9 mouse cellular contexts compared by ENCODE assay signal in genomic region chr7:24564607-24565265, GRCm38 (mm10). TPM values are rescaled to one million over a fixed set of nuclear protein-coding genes. Genes with fewer than 3 reads are reported as not detected.
A peak's percentile ranks its signal among the peaks of the same experiment; 100 is the strongest.
DNase-seq lines count a peak whose midpoint lies in the region; ATAC-seq and TF ChIP-seq lines count a peak whose summit lies in the region.
"Had no signal": no experiment of that assay in that cellular context is flagged by ENCODE, and none has a peak within 500 bp of the region (broad histone marks: within the 10 kb centered on the region; RNA-seq: fewer than 3 reads in every experiment).

No protein-coding gene starts in this region.

- no peaks in the 10 kb centered on the region for H3K9me3 ChIP-seq in midbrain, embryonic 11.5 days (ENCODE audit: control insufficient read depth, low read length)
- H3K9me3 ChIP-seq in midbrain, embryonic 16.5 days (replicated peaks; ENCODE audit: control insufficient read depth, low read length, poor library complexity, severe bottlenecking): no peaks in the 10 kb centered on the region
- H3K9me3 ChIP-seq in hindbrain, embryonic 12.5 days (replicated peaks): no peaks in the 10 kb centered on the region
- no peaks in the 10 kb centered on the region for H3K9me3 ChIP-seq in limb, embryonic 10.5 days (replicated peaks)
- H3K9me3 ChIP-seq in midbrain, embryonic 13.5 days: no peaks in the 10 kb centered on the region
- H3K9me3 ChIP-seq: embryonic facial prominence, embryonic 12.5 days had no signal

- H3K27ac ChIP-seq in midbrain, embryonic 11.5 days (ENCODE audit: low read depth, low read length): no peak overlapping the region
- no peak overlapping the region for H3K27ac ChIP-seq in midbrain, embryonic 16.5 days (ENCODE audit: low read length)
- no peak overlapping the region for H3K27ac ChIP-seq in embryonic fibroblast, embryonic 13.5 days (ENCODE audit: insufficient read depth, low read length)
- no peak overlapping the region for H3K27ac ChIP-seq in hindbrain, embryonic 12.5 days
- H3K27ac ChIP-seq in limb, embryonic 10.5 days: no peak overlapping the region
- H3K27ac ChIP-seq in midbrain, embryonic 13.5 days: no peak overlapping the region
- H3K27ac ChIP-seq: embryonic facial prominence, embryonic 12.5 days had no signal

- H3K4me1 ChIP-seq in midbrain, embryonic 11.5 days (ENCODE audit: control insufficient read depth, insufficient read depth, low read length): no peaks in the 10 kb centered on the region
- no peaks in the 10 kb centered on the region for H3K4me1 ChIP-seq in midbrain, embryonic 16.5 days (ENCODE audit: control insufficient read depth, insufficient read depth, low read length)
- no peaks in the 10 kb centered on the region for H3K4me1 ChIP-seq in embryonic fibroblast, embryonic 13.5 days (ENCODE audit: control insufficient read depth, insufficient read depth, low read length)
- no peaks in the 10 kb centered on the region for H3K4me1 ChIP-seq in hindbrain, embryonic 12.5 days
- no peaks in the 10 kb centered on the region for H3K4me1 ChIP-seq in limb, embryonic 10.5 days
- no peaks in the 10 kb centered on the region for H3K4me1 ChIP-seq in midbrain, embryonic 13.5 days (replicated peaks)
- H3K4me1 ChIP-seq: embryonic facial prominence, embryonic 12.5 days had no signal

- DNase-seq in midbrain, embryonic 11.5 days (ENCODE audit: low spot score, missing footprints): peak; percentile 97
- peak; percentile 75 to 79 for DNase-seq in adrenal gland, postnatal 36 days
- peak; percentile 73 for DNase-seq in limb, embryonic 10.5 days (ENCODE audit: low spot score)
- DNase-seq in splenic B cell, adult 2 months (ENCODE audit: low read depth, low spot score): peak; percentile 91

- H3K4me2 ChIP-seq in midbrain, embryonic 11.5 days: no peak overlapping the region
- no peak overlapping the region for H3K4me2 ChIP-seq in midbrain, embryonic 16.5 days (ENCODE audit: low read length)
- no peak overlapping the region for H3K4me2 ChIP-seq in hindbrain, embryonic 12.5 days (replicated peaks)
- H3K4me2 ChIP-seq in midbrain, embryonic 13.5 days (replicated peaks): no peak overlapping the region
- H3K4me2 ChIP-seq: embryonic facial prominence, embryonic 12.5 days had no signal

- 60% methylated on average over 6 of the region's 6 CpGs for WGBS in midbrain, embryonic 11.5 days
- WGBS in midbrain, embryonic 16.5 days: 59% methylated on average over 6 of the region's 6 CpGs
- 64% methylated on average over 6 of the region's 6 CpGs for WGBS in hindbrain, embryonic 12.5 days
- WGBS in limb, embryonic 10.5 days: 62% methylated on average over 6 of the region's 6 CpGs
- 66% methylated on average over 6 of the region's 6 CpGs for WGBS in midbrain, embryonic 13.5 days

- no peak overlapping the region for H3K9ac ChIP-seq in midbrain, embryonic 11.5 days (ENCODE audit: low read length)
- no peak overlapping the region for H3K9ac ChIP-seq in midbrain, embryonic 16.5 days (ENCODE audit: low read depth, low read length)
- H3K9ac ChIP-seq in hindbrain, embryonic 12.5 days: no peak overlapping the region
- H3K9ac ChIP-seq in midbrain, embryonic 13.5 days (replicated peaks): no peak overlapping the region
- H3K9ac ChIP-seq: embryonic facial prominence, embryonic 12.5 days had no signal

- TF ChIP-seq POLR2A in embryonic fibroblast, embryonic 13.5 days (IDR thresholded peaks at IDR 0.05; ENCODE audit: low read depth, low read length): no peak

- peak; percentile 56 for ATAC-seq in midbrain, embryonic 11.5 days (ENCODE audit: low FRiP score)
- ATAC-seq in midbrain, embryonic 16.5 days: no peak
- ATAC-seq in hindbrain, embryonic 12.5 days (ENCODE audit: low FRiP score): peak; percentile 42; the same call in 1 of the 2 replicates
- ATAC-seq in midbrain, embryonic 13.5 days: peak; percentile 63

- TF ChIP-seq CTCF in embryonic fibroblast, embryonic 13.5 days (IDR thresholded peaks at IDR 0.05; ENCODE audit: borderline replicate concordance, insufficient read depth, low read length): peak; percentile 95

- peaks cover 16% of the 10 kb centered on the region for H3K36me3 ChIP-seq in midbrain, embryonic 11.5 days (ENCODE audit: control insufficient read depth, insufficient read depth, low read length)
- peaks cover 24% of the 10 kb centered on the region for H3K36me3 ChIP-seq in midbrain, embryonic 16.5 days (ENCODE audit: control insufficient read depth, insufficient read depth, low read length)
- H3K36me3 ChIP-seq in hindbrain, embryonic 12.5 days: peaks cover 68% of the 10 kb centered on the region
- peaks cover 95% of the 10 kb centered on the region for H3K36me3 ChIP-seq in limb, embryonic 10.5 days
- H3K36me3 ChIP-seq in midbrain, embryonic 13.5 days: peaks cover 78% of the 10 kb centered on the region
- no peaks in the 10 kb centered on the region; the same call in none of the 2 replicates for H3K36me3 ChIP-seq in splenic B cell, adult 2 months (ENCODE audit: control insufficient read depth, insufficient read depth, low read length, poor library complexity, severe bottlenecking)

- H3K27me3 ChIP-seq in midbrain, embryonic 11.5 days (ENCODE audit: control insufficient read depth, insufficient read depth, low read length): no peaks in the 10 kb centered on the region
- no peaks in the 10 kb centered on the region for H3K27me3 ChIP-seq in midbrain, embryonic 16.5 days (ENCODE audit: control insufficient read depth, insufficient read depth, low read depth, low read length)
- no peaks in the 10 kb centered on the region for H3K27me3 ChIP-seq in hindbrain, embryonic 12.5 days
- H3K27me3 ChIP-seq in limb, embryonic 10.5 days (ENCODE audit: low read depth, poor library complexity, severe bottlenecking): no peaks in the 10 kb centered on the region
- H3K27me3 ChIP-seq in midbrain, embryonic 13.5 days: no peaks in the 10 kb centered on the region
- H3K27me3 ChIP-seq in splenic B cell, adult 2 months (ENCODE audit: control insufficient read depth, insufficient read depth, low read length, poor library complexity, severe bottlenecking): no peaks in the 10 kb centered on the region
- H3K27me3 ChIP-seq: embryonic facial prominence, embryonic 12.5 days had no signal

- no peak overlapping the region for H3K4me3 ChIP-seq in midbrain, embryonic 11.5 days (ENCODE audit: low read depth, low read length)
- H3K4me3 ChIP-seq in midbrain, embryonic 16.5 days (ENCODE audit: low read depth, low read length): no peak overlapping the region
- no peak overlapping the region for H3K4me3 ChIP-seq in embryonic fibroblast, embryonic 13.5 days (ENCODE audit: insufficient read depth, low read length)
- H3K4me3 ChIP-seq in hindbrain, embryonic 12.5 days: no peak overlapping the region
- no peak overlapping the region for H3K4me3 ChIP-seq in limb, embryonic 10.5 days
- H3K4me3 ChIP-seq in midbrain, embryonic 13.5 days (replicated peaks): no peak overlapping the region
- H3K4me3 ChIP-seq: embryonic facial prominence, embryonic 12.5 days had no signal

RNA-seq across cellular contexts. Expression of gene Xrcc1, which starts 18.6 kb away (rescaled TPM):
- 91.9 and 101 TPM in 2 replicates for polyA plus RNA-seq in midbrain, embryonic 11.5 days (2014; fragmentation: Nextera tagmentation; extraction: Ambion mirVana)
- 66.1 and 66.9 TPM in 2 replicates for polyA plus RNA-seq in midbrain, embryonic 16.5 days (2015; fragmentation: Nextera tagmentation; extraction: Ambion mirVana)
- total RNA-seq in adrenal gland, postnatal 36 days (2021): 10 to 100 TPM; 37.6 to 41.3 TPM
- polyA plus RNA-seq in embryonic fibroblast, embryonic 13.5 days (2011; ENCODE audit: insufficient read length, low read depth, missing spikeins): 33.3 and 41.3 TPM in 2 replicates
- polyA plus RNA-seq in hindbrain, embryonic 12.5 days (2016; fragmentation: Nextera tagmentation; extraction: Ambion mirVana): 75.9 and 87.9 TPM in 2 replicates
- 163 and 182 TPM in 2 replicates for polyA plus RNA-seq in limb, embryonic 10.5 days (2016; fragmentation: Nextera tagmentation; extraction: Ambion mirVana)
- polyA plus RNA-seq in midbrain, embryonic 13.5 days (2015; fragmentation: Nextera tagmentation; extraction: Ambion mirVana): 65.8 and 71.4 TPM in 2 replicates

RNA-seq across cellular contexts. Expression of gene Pinlyp, which starts 18.8 kb away (rescaled TPM):
- not detected in 2 replicates for polyA plus RNA-seq in midbrain, embryonic 11.5 days (2014; fragmentation: Nextera tagmentation; extraction: Ambion mirVana)
- polyA plus RNA-seq in midbrain, embryonic 16.5 days (2015; fragmentation: Nextera tagmentation; extraction: Ambion mirVana): not detected in 2 replicates
- not detected for total RNA-seq in adrenal gland, postnatal 36 days (2021)
- polyA plus RNA-seq in embryonic fibroblast, embryonic 13.5 days (2011; ENCODE audit: insufficient read length, low read depth, missing spikeins): not detected in 2 replicates
- polyA plus RNA-seq in hindbrain, embryonic 12.5 days (2016; fragmentation: Nextera tagmentation; extraction: Ambion mirVana): not detected in 2 replicates
- not detected in 2 replicates for polyA plus RNA-seq in limb, embryonic 10.5 days (2016; fragmentation: Nextera tagmentation; extraction: Ambion mirVana)
- not detected in 2 replicates for polyA plus RNA-seq in midbrain, embryonic 13.5 days (2015; fragmentation: Nextera tagmentation; extraction: Ambion mirVana)
- polyA plus RNA-seq: embryonic facial prominence, embryonic 12.5 days had no signal

RNA-seq across cellular contexts. Expression of gene Ethe1, which starts 22.6 kb away (rescaled TPM):
- 18.8 and 19.6 TPM in 2 replicates for polyA plus RNA-seq in midbrain, embryonic 11.5 days (2014; fragmentation: Nextera tagmentation; extraction: Ambion mirVana)
- polyA plus RNA-seq in midbrain, embryonic 16.5 days (2015; fragmentation: Nextera tagmentation; extraction: Ambion mirVana): 26.5 and 30.7 TPM in 2 replicates
- total RNA-seq in adrenal gland, postnatal 36 days (2021): 10 to 100 TPM; 27.9 to 34.2 TPM
- polyA plus RNA-seq in embryonic fibroblast, embryonic 13.5 days (2011; ENCODE audit: insufficient read length, low read depth, missing spikeins): 11.3 and 16.2 TPM in 2 replicates
- polyA plus RNA-seq in hindbrain, embryonic 12.5 days (2016; fragmentation: Nextera tagmentation; extraction: Ambion mirVana): 14.2 and 15.4 TPM in 2 replicates
- polyA plus RNA-seq in limb, embryonic 10.5 days (2016; fragmentation: Nextera tagmentation; extraction: Ambion mirVana): 27.1 and 31.9 TPM in 2 replicates
- 13.8 and 14.7 TPM in 2 replicates for polyA plus RNA-seq in midbrain, embryonic 13.5 days (2015; fragmentation: Nextera tagmentation; extraction: Ambion mirVana)

RNA-seq across cellular contexts. Expression of gene Zfp575, which starts 22.7 kb away (rescaled TPM):
- 1.0 and 1.4 TPM in 2 replicates for polyA plus RNA-seq in midbrain, embryonic 11.5 days (2014; fragmentation: Nextera tagmentation; extraction: Ambion mirVana)
- 18.2 and 20.9 TPM in 2 replicates for polyA plus RNA-seq in midbrain, embryonic 16.5 days (2015; fragmentation: Nextera tagmentation; extraction: Ambion mirVana)
- under 1 TPM in 1 of 2 experiments, not detected in 1; 0.30 TPM for total RNA-seq in adrenal gland, postnatal 36 days (2021)
- 2.3 and 2.6 TPM in 2 replicates for polyA plus RNA-seq in embryonic fibroblast, embryonic 13.5 days (2011; ENCODE audit: insufficient read length, low read depth, missing spikeins)
- 5.1 and 5.5 TPM in 2 replicates for polyA plus RNA-seq in hindbrain, embryonic 12.5 days (2016; fragmentation: Nextera tagmentation; extraction: Ambion mirVana)
- 1.6 and 2.6 TPM in 2 replicates for polyA plus RNA-seq in limb, embryonic 10.5 days (2016; fragmentation: Nextera tagmentation; extraction: Ambion mirVana)
- 6.4 and 6.6 TPM in 2 replicates for polyA plus RNA-seq in midbrain, embryonic 13.5 days (2015; fragmentation: Nextera tagmentation; extraction: Ambion mirVana)

RNA-seq across cellular contexts. Expression of gene Irgq, which starts 34.2 kb away (rescaled TPM):
- polyA plus RNA-seq in midbrain, embryonic 11.5 days (2014; fragmentation: Nextera tagmentation; extraction: Ambion mirVana): 13.4 and 14.0 TPM in 2 replicates
- 26.3 and 26.9 TPM in 2 replicates for polyA plus RNA-seq in midbrain, embryonic 16.5 days (2015; fragmentation: Nextera tagmentation; extraction: Ambion mirVana)
- total RNA-seq in adrenal gland, postnatal 36 days (2021): 10 to 100 TPM; 20.4 to 24.1 TPM
- 17.6 and 21.7 TPM in 2 replicates for polyA plus RNA-seq in embryonic fibroblast, embryonic 13.5 days (2011; ENCODE audit: insufficient read length, low read depth, missing spikeins)
- polyA plus RNA-seq in hindbrain, embryonic 12.5 days (2016; fragmentation: Nextera tagmentation; extraction: Ambion mirVana): 29.0 and 34.1 TPM in 2 replicates
- polyA plus RNA-seq in limb, embryonic 10.5 days (2016; fragmentation: Nextera tagmentation; extraction: Ambion mirVana): 6.5 and 8.4 TPM in 2 replicates
- 20.3 and 25.3 TPM in 2 replicates for polyA plus RNA-seq in midbrain, embryonic 13.5 days (2015; fragmentation: Nextera tagmentation; extraction: Ambion mirVana)
